ENCODE assay signal across 10 mouse cellular contexts in the genomic region with DNA sequence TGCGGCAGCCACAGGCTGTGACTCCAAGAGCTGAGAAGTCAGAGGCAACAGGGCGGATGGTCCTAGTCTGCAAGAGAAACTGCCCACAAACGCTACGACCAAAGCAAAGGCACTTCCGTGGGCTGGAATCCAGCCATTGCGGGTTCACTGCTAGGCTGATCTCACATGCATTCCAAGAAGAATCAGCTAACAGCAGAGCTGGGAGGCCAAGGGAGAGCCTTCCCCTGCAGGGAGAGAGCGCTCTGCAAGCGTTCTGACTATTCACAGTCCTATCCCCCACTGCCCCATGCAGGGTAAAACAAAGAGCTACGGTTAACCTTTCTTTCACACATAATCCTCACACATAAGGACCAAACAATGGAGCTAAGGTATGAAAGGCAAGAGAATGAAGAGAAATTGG. TPM values are rescaled to one million over a fixed set of nuclear protein-coding genes. Genes with fewer than 3 reads are reported as not detected.
DNase-seq lines count a peak whose midpoint lies in the region; ATAC-seq and TF ChIP-seq lines count a peak whose summit lies in the region.
"Had no signal": no experiment of that assay in that cellular context is flagged by ENCODE, and none has a peak within 500 bp of the region (broad histone marks: within the 10 kb centered on the region; RNA-seq: fewer than 3 reads in every experiment).

No protein-coding gene starts in this region.

- WGBS in forebrain, embryonic 16.5 days: 13% methylated on average over 9 of the region's 9 CpGs
- 45% methylated on average over 9 of the region's 9 CpGs for WGBS in limb, embryonic 11.5 days
- WGBS in stomach, postnatal 0 days: 17% methylated on average over 9 of the region's 9 CpGs

- no peak overlapping the region for H3K4me2 ChIP-seq in forebrain, embryonic 16.5 days (ENCODE audit: low read length)
- H3K4me2 ChIP-seq in limb, embryonic 11.5 days (ENCODE audit: low read depth, severe bottlenecking): no peak overlapping the region
- no peak overlapping the region for H3K4me2 ChIP-seq in stomach, postnatal 0 days (replicated peaks; ENCODE audit: low read depth)

- H3K27me3 ChIP-seq in forebrain, embryonic 16.5 days (replicated peaks; ENCODE audit: control insufficient read depth, insufficient read depth, low read length): no peaks in the 10 kb centered on the region
- H3K27me3 ChIP-seq in limb, embryonic 11.5 days (ENCODE audit: control insufficient read depth, insufficient read depth, low read length): no peaks in the 10 kb centered on the region
- no peaks in the 10 kb centered on the region for H3K27me3 ChIP-seq in stomach, postnatal 0 days (ENCODE audit: control insufficient read depth, insufficient read depth, low read length)

- H3K9ac ChIP-seq in forebrain, embryonic 16.5 days (replicated peaks; ENCODE audit: low read depth, low read length): 0 out of 2 replicates have a peak overlapping the region, but pooled peaks have one; percentile 20
- no peak overlapping the region for H3K9ac ChIP-seq in limb, embryonic 11.5 days (ENCODE audit: low read length)
- H3K9ac ChIP-seq in stomach, postnatal 0 days (ENCODE audit: low read length): no peak overlapping the region

- no peak; the same call in 1 of the 2 replicates for ATAC-seq in forebrain, embryonic 16.5 days
- no peak for ATAC-seq in limb, embryonic 11.5 days (ENCODE audit: insufficient number of reproducible peaks, low FRiP score, low TSS enrichment, low read depth)
- no peak; the same call in 1 of the 2 replicates for ATAC-seq in stomach, postnatal 0 days (ENCODE audit: low FRiP score, low TSS enrichment)

- peaks cover 16% of the 10 kb centered on the region for H3K4me1 ChIP-seq in forebrain, embryonic 16.5 days (replicated peaks; ENCODE audit: control insufficient read depth, insufficient read depth, low read length)
- peaks cover 5% of the 10 kb centered on the region for H3K4me1 ChIP-seq in limb, embryonic 11.5 days (ENCODE audit: control insufficient read depth, insufficient read depth, low read length)
- peaks cover 7% of the 10 kb centered on the region for H3K4me1 ChIP-seq in stomach, postnatal 0 days (replicated peaks; ENCODE audit: control insufficient read depth, insufficient read depth)

- TF ChIP-seq EP300 in stomach, postnatal 0 days (optimal IDR thresholded peaks at IDR 0.05): no peak

- H3K27ac ChIP-seq in forebrain, embryonic 16.5 days (ENCODE audit: low read length): peak overlapping the region; percentile 37; the same call in 1 of the 2 replicates
- H3K27ac ChIP-seq in limb, embryonic 11.5 days (replicated peaks; ENCODE audit: low read depth, low read length): no peak overlapping the region
- peak overlapping the region; percentile 65 for H3K27ac ChIP-seq in stomach, postnatal 0 days (replicated peaks)

- TF ChIP-seq CTCF in stomach, postnatal 0 days (IDR thresholded peaks at IDR 0.05; ENCODE audit: low read depth): no peak; the same call in 1 of the 2 replicates

- DNase-seq in testis, postnatal 10 days (ENCODE audit: low spot score): peak; percentile 51
- DNase-seq in testis, postnatal 14 days (ENCODE audit: low spot score): no peak
- peak; percentile 25 for DNase-seq in limb, embryonic 11.5 days (ENCODE audit: low spot score)
- peak; percentile 27 for DNase-seq in stomach, postnatal 0 days (ENCODE audit: low spot score)
- DNase-seq in urinary bladder, postnatal 10 days (ENCODE audit: low spot score): no peak
- DNase-seq in spleen, postnatal 14 days (ENCODE audit: low spot score in 2 of 2): no peak
- DNase-seq in cerebellum, postnatal 25 days: no peak
- DNase-seq: gastrocnemius, postnatal 14 days; thymus, postnatal 4 days had no signal

- peaks cover 15% of the 10 kb centered on the region for H3K36me3 ChIP-seq in forebrain, embryonic 16.5 days (ENCODE audit: control insufficient read depth, insufficient read depth)
- H3K36me3 ChIP-seq in limb, embryonic 11.5 days (ENCODE audit: control insufficient read depth, insufficient read depth, low read length): peaks cover 4% of the 10 kb centered on the region; the same call in 1 of the 2 replicates
- peaks cover 45% of the 10 kb centered on the region for H3K36me3 ChIP-seq in stomach, postnatal 0 days (ENCODE audit: control insufficient read depth, insufficient read depth, low read length)

- no peaks in the 10 kb centered on the region for H3K9me3 ChIP-seq in forebrain, embryonic 16.5 days (ENCODE audit: control insufficient read depth, low read length)
- H3K9me3 ChIP-seq in limb, embryonic 11.5 days (ENCODE audit: control insufficient read depth, low read length): no peaks in the 10 kb centered on the region
- no peaks in the 10 kb centered on the region for H3K9me3 ChIP-seq in stomach, postnatal 0 days (ENCODE audit: control insufficient read depth, low read length)

- H3K4me3 ChIP-seq in forebrain, embryonic 16.5 days (replicated peaks; ENCODE audit: low read length): no peak overlapping the region
- H3K4me3 ChIP-seq in limb, embryonic 11.5 days (ENCODE audit: low read depth, low read length): no peak overlapping the region
- no peak overlapping the region for H3K4me3 ChIP-seq in stomach, postnatal 0 days (ENCODE audit: low read depth, low read length)

RNA-seq across cellular contexts. Expression of a gene that starts 56.6 kb away (rescaled TPM):
- 18.2 and 20.1 TPM in 2 replicates for polyA plus RNA-seq in forebrain, embryonic 16.5 days (2015; fragmentation: Nextera tagmentation; extraction: Ambion mirVana)
- polyA plus RNA-seq in limb, embryonic 11.5 days (2014; fragmentation: Nextera tagmentation; extraction: Ambion mirVana): 14.8 and 18.7 TPM in 2 replicates
- polyA plus RNA-seq in stomach, postnatal 0 days (2015; fragmentation: Nextera tagmentation; extraction: Ambion mirVana): 8.8 and 10.1 TPM in 2 replicates

Comparison
In these comparisons a context has a peak if more than half of its experiments do, and no peak if none do; other contexts are left out.
1. DNase-seq: peak in testis, postnatal 10 days (single experiment), limb, embryonic 11.5 days (single experiment) and stomach, postnatal 0 days (single experiment); none in testis, postnatal 14 days (single experiment), urinary bladder, postnatal 10 days (single experiment), spleen, postnatal 14 days (0 of 2) and cerebellum, postnatal 25 days (0 of 2).